Mouse (Mus musculus) ES-Bruce4 (cell line): ENCODE results near the gene Klhl9.
"Not testable (repeated sequence)": the region's sequence is repeated elsewhere in the genome, so short reads cannot be mapped to it uniquely, and the experiment has no call there.

Experiments
- CTCF ChIP-seq: IDR thresholded peaks from one replicate; pipeline ENCODE4 v1.8.1; 2011; ENCODE audit warnings: low read depth, low read length
- POLR2A ChIP-seq: IDR thresholded peaks from one replicate; pipeline ENCODE4 v1.8.1; 2011; ENCODE audit warnings: low read length; ENCODE audit not compliant: insufficient read depth

GRCm38 (mm10) chr4:88756581-88757513, 34.6 kb upstream of the Klhl9 start:
- TF ChIP-seq CTCF, POLR2A: not testable (repeated sequence)
